Mouse (Mus musculus) spleen, postnatal 10 days (tissue): ENCODE measurements at regions not wholly inside any gene's neighbourhood (a gene's known extent, or its start where the extent isn't known, plus 50 kb on each side); places are given as distances from the start of the nearest gene placed in this dataset.

ENCODE experiments used
- DNase-seq, 2 experiments: peaks; one replicate each; pipeline ENCODE4 v3.0.0; 2021 to 2022; ENCODE audit warnings: low spot score in 2 of 2

GRCm38 (mm10) chr17:9848559-9849357, 179.2 kb upstream of the Pabpc6 start:
- DNase-seq, result no peak

- DNase-seq, result no peak
Observed at GRCm38 (mm10) chr17:9845451-9846075, 176.0 kb upstream of the Pabpc6 start.

GRCm38 (mm10) chr17:9841103-9841502, 171.6 kb upstream of the Pabpc6 start:
- DNase-seq, result no peak

GRCm38 (mm10) chr17:9839256-9839655, 169.7 kb upstream of the Pabpc6 start:
- no peak for DNase-seq

- no peak for DNase-seq
Observed at GRCm38 (mm10) chr17:9836995-9837842, 167.7 kb upstream of the Pabpc6 start.

- no peak for DNase-seq
Observed at GRCm38 (mm10) chr17:9829895-9830294, 160.4 kb upstream of the Pabpc6 start.

- no peak for DNase-seq
Observed at GRCm38 (mm10) chr17:9821358-9821757, 151.8 kb upstream of the Pabpc6 start.

- no peak for DNase-seq
Observed at GRCm38 (mm10) chr17:9817056-9817455, 147.5 kb upstream of the Pabpc6 start.

- DNase-seq, result no peak
Observed at GRCm38 (mm10) chr17:9797069-9797468, 127.6 kb upstream of the Pabpc6 start.

GRCm38 (mm10) chr17:9796225-9796988, 126.9 kb upstream of the Pabpc6 start:
- no peak for DNase-seq

- DNase-seq, result no peak
Observed at GRCm38 (mm10) chr17:9778866-9779265, 109.3 kb upstream of the Pabpc6 start.

GRCm38 (mm10) chr17:9777165-9777564, 107.6 kb upstream of the Pabpc6 start:
- DNase-seq, result no peak

GRCm38 (mm10) chr17:9776286-9777016, 106.9 kb upstream of the Pabpc6 start:
- DNase-seq, result no peak

- DNase-seq, result no peak
Observed at GRCm38 (mm10) chr17:9775668-9776151, 106.2 kb upstream of the Pabpc6 start.

- no peak for DNase-seq
Observed at GRCm38 (mm10) chr17:9774740-9775629, 105.5 kb upstream of the Pabpc6 start.

GRCm38 (mm10) chr17:9773744-9774143, 104.2 kb upstream of the Pabpc6 start:
- DNase-seq, result no peak

GRCm38 (mm10) chr17:9768275-9768674, 98.8 kb upstream of the Pabpc6 start:
- DNase-seq, result no peak

GRCm38 (mm10) chr17:9765680-9766250, 96.2 kb upstream of the Pabpc6 start:
- DNase-seq, result no peak

GRCm38 (mm10) chr17:9764701-9765359, 95.3 kb upstream of the Pabpc6 start:
- DNase-seq, result no peak
